Mouse (Mus musculus) forebrain, embryonic 14.5 days (tissue): ENCODE results near the gene Wfdc10. TPM values are rescaled to one million over a fixed set of nuclear protein-coding genes. Genes with fewer than 3 reads are reported as not detected.

Experiments
- ATAC-seq: fragments of 200-750 bp; cut with Nextera tagmentation; 2 replicates; pipeline ENCODE4 v1.8.0; 2017; ENCODE audit warnings: mild to moderate bottlenecking, moderate library complexity
- DNase-seq: peaks from one replicate; pipeline ENCODE4 v3.0.0-alpha.2; 2015; ENCODE audit warnings: low spot score
- H3K27ac ChIP-seq: fragments of 300-500 bp; sonication (generic); 2 replicates; pipeline ENCODE4 v1.5.1; 2014; ENCODE audit warnings: low read depth, mild to moderate bottlenecking, control low read depth, low read length, moderate library complexity
- H3K27me3 ChIP-seq: fragments of 300-500 bp; sonication (generic); replicated peaks from 2 replicates; pipeline ENCODE4 v1.6.1; 2014; ENCODE audit warnings: low read length, control low read depth, mixed read lengths; ENCODE audit not compliant: control insufficient read depth, insufficient read depth
- H3K36me3 ChIP-seq: fragments of 300-500 bp; sonication (generic); 2 replicates; pipeline ENCODE4 v1.6.1; 2014; ENCODE audit warnings: low read length, control low read depth; ENCODE audit not compliant: control insufficient read depth, insufficient read depth
- H3K4me1 ChIP-seq: fragments of 300-500 bp; sonication (generic); 2 replicates; pipeline ENCODE4 v1.6.1; 2014; ENCODE audit warnings: antibody characterized with exemption, low read length, control low read depth; ENCODE audit not compliant: control insufficient read depth, insufficient read depth
- H3K4me2 ChIP-seq: fragments of 300-500 bp; sonication (generic); 2 replicates; pipeline ENCODE4 v1.6.1; 2014; ENCODE audit warnings: mild to moderate bottlenecking, control low read depth, low read length
- H3K4me3 ChIP-seq: fragments of 300-500 bp; sonication (generic); 2 replicates; pipeline ENCODE4 v1.5.1; 2014; ENCODE audit warnings: low read depth, low read length, control low read depth
- H3K9ac ChIP-seq: fragments of 300-500 bp; sonication (generic); 2 replicates; pipeline ENCODE4 v1.6.1; 2014; ENCODE audit warnings: mild to moderate bottlenecking, low read length, control low read depth, moderate library complexity
- H3K9me3 ChIP-seq: fragments of 300-500 bp; sonication (generic); replicated peaks from 2 replicates; pipeline ENCODE4 v1.6.1; 2016; ENCODE audit warnings: low read length, control low read depth, mixed read lengths; ENCODE audit not compliant: control insufficient read depth
- whole genome bisulfite sequencing: fragments of 180-500 bp; shearing (Covaris S2); extraction: QIAGEN DNeasy Blood & Tissue Kit; methylation state at CpG from one replicate; pipeline ENCODE4 v1.1.7; 2014; 5-methylcytosine and 5-hydroxymethylcytosine counted together
- polyA plus RNA-seq: library from polyadenylated mRNA; unstranded; fragments of >200 nt; fragmentation: Nextera tagmentation; extraction: Ambion mirVana; gene quantifications from 2 replicates; pipeline ENCODE4 v1.2.1, GENCODE M21; 2014

Wfdc10 gene
- polyA plus RNA-seq, 1 experiment from 2014 or later, result not detected

DNA sequence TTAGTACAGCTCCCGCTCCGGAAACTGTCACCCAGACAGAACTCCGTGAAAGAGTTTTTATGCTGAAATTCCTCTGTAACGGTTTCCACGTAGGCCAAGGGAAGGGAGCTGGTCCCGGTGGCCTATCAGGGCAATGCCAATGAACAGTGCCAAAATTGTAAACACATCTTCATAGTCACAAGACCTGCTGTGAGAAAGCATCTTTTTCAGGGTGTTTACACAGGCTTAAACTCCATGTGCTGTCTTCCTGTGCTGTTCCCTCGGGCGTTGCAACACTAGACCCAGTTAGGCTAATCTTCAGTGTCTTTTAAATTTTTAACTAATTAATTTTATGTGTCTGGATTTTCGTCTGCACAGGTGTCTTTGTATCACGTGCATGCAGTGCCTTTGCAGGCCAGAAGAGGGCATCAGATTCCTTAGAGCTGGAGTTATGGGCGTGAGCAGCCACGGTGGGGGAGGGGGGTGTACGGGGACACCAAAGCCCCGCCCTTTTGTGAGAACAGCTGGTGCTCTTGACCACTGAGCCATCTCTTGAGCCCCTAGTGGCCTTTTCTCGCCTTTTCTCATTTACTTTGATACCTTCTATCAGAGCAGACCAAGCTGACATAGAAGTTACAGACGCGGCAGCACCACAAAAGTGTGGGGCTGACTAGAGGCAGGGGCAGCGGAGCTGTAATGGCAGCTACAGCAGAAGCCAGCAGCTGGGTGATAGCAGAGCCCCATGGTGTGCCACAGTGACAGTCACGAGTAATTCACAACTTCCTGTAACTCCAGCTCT, 23.2 kb downstream of the Wfdc10 start:
- H3K27me3 ChIP-seq, result no peaks in the 10 kb centered on the region
- no peaks in the 10 kb centered on the region for H3K9me3 ChIP-seq
- H3K4me3 ChIP-seq, result peak overlapping the region; percentile 16
- peak; percentile 77 for DNase-seq
- H3K4me1 ChIP-seq, result no peaks in the 10 kb centered on the region
- H3K9ac ChIP-seq, result no peak overlapping the region
- no peaks in the 10 kb centered on the region for H3K36me3 ChIP-seq
- peak; percentile 54; the same call in 1 of the 2 replicates for ATAC-seq
- peak overlapping the region; percentile 43 for H3K4me2 ChIP-seq
- no peak overlapping the region for H3K27ac ChIP-seq
- whole genome bisulfite sequencing, result 25% methylated on average over 19 of the region's 19 CpGs

DNA sequence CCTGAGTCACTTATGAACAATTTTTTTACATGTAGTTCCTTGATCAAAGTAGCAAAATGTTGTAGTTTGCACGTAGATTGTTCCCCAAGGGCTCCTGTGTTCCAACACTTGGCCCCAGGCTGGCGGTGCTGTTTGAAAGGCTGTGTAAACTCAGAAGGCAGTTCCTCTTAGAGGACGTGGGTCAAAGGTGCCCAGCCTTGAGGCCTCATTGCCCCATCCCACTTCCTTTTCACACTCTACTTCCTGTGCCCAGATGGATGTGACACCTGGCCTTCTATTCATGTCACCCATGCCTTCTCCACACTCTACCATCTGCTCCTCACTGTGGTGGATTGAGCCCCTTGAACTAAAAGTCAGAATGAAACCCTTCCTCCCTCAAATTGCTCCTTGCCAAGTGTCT, 24.1 kb downstream of the Wfdc10 start:
- Histone ChIP-seq H3K4me3 (no peak overlapping the region), H3K9me3 (no peaks in the 10 kb centered on the region), H3K27me3 (no peaks in the 10 kb centered on the region), H3K4me2 (no peak overlapping the region), H3K27ac (no peak overlapping the region), H3K36me3 (no peaks in the 10 kb centered on the region), H3K9ac (no peak overlapping the region), H3K4me1 (no peaks in the 10 kb centered on the region)
- DNase-seq (no peak), ATAC-seq (no peak)
- WGBS, result 61% methylated on average over 3 of the region's 3 CpGs

DNA sequence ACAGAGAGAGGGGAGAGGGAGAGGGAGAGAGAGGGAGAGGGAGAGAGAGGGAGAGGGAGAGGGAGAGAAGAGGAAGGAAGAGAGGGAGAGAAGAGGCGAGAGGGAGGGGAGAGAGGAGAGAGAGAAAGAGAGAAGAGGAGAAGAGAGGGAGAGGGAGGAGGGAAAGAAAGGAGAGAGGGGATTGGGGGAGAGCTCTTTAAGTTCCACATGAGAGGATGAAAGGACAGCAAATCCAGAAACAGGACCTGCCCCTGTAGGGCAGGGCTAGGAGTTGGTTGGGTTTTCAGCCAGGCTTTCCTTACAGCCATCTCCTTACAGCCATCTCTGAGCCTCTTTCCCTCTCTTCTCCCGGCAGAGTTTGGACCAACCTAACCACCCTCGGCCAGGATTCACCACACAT, 29.0 kb downstream of the Wfdc10 start, which contains the start of gene Wfdc13:
TSS of gene Wfdc13 (plus strand) at position 301 of the 400 bp plus-strand sequence.
- no peaks in the 10 kb centered on the region for H3K9me3 ChIP-seq
- H3K4me2 ChIP-seq, result no peak within 1 kb of the TSS
- no peak for ATAC-seq
- no peak within 1 kb of the TSS for H3K4me3 ChIP-seq
- H3K36me3 ChIP-seq, result no peaks in the 10 kb centered on the region
- no peaks in the 10 kb centered on the region for H3K27me3 ChIP-seq
- H3K9ac ChIP-seq, result no peak within 1 kb of the TSS
- no peak within 1 kb of the TSS for H3K27ac ChIP-seq
- no peak for DNase-seq
- H3K4me1 ChIP-seq, result no peaks in the 10 kb centered on the region
- WGBS, result 75% methylated on average over 3 of the region's 3 CpGs

DNA sequence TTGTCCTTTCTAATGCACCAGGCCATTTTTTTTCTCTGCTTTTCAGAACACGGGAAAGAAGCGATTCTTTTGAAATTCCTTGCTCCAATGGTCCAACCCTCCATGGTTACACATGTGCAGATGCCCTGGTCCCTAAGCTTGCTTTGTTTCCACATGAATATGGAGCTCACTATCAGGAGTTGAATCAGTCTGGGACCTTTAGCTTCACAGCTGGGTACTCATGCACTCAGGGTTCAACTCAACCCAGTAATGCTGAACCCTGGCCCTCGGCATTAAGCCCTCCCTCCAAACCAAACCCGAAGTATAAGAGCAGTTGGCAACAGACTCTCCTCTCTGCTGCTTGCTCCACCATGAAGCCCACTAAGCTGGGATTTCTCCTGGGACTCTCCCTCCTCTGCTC, 42.4 kb downstream of the Wfdc10 start, which contains the start of gene Spint4:
TSS of gene Spint4 (plus strand) at position 301 of the 400 bp plus-strand sequence.
- 77% methylated on average over 4 of the region's 4 CpGs for WGBS
- no peak within 1 kb of the TSS for H3K4me2 ChIP-seq
- no peaks in the 10 kb centered on the region for H3K27me3 ChIP-seq
- no peak within 1 kb of the TSS for H3K4me3 ChIP-seq
- no peak within 1 kb of the TSS for H3K27ac ChIP-seq
- DNase-seq, result no peak
- H3K36me3 ChIP-seq, result no peaks in the 10 kb centered on the region
- H3K9me3 ChIP-seq, result no peaks in the 10 kb centered on the region
- no peaks in the 10 kb centered on the region for H3K4me1 ChIP-seq
- H3K9ac ChIP-seq, result no peak within 1 kb of the TSS
- no peak for ATAC-seq

DNA sequence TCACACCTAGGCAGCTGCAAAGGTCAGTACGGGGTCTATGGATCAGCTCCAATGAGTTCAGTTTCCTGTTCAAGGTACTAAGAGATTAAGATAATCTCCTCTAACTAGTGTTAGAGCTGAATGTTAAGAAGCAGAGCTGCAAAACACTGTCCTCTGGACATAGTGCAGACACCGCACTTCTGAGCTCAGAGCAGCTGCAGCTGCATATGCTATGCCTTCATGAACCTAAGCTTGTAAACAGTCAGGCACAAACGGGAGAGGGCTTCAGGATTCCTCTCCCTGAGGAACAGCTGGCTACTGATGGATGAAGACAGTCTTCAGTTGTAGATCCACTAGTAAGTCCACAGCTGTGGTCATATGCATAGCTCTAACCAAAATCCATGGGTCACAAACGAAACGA, 45.1 kb downstream of the Wfdc10 start:
- no peak for ATAC-seq
- DNase-seq, result no peak
- Histone ChIP-seq H3K4me1 (no peaks in the 10 kb centered on the region), H3K36me3 (no peaks in the 10 kb centered on the region), H3K4me2 (no peak overlapping the region), H3K9me3 (no peaks in the 10 kb centered on the region), H3K9ac (no peak overlapping the region), H3K27ac (no peak overlapping the region), H3K27me3 (no peaks in the 10 kb centered on the region), H3K4me3 (no peak overlapping the region)
- 85% methylated on average over 5 of the region's 5 CpGs for WGBS

DNA sequence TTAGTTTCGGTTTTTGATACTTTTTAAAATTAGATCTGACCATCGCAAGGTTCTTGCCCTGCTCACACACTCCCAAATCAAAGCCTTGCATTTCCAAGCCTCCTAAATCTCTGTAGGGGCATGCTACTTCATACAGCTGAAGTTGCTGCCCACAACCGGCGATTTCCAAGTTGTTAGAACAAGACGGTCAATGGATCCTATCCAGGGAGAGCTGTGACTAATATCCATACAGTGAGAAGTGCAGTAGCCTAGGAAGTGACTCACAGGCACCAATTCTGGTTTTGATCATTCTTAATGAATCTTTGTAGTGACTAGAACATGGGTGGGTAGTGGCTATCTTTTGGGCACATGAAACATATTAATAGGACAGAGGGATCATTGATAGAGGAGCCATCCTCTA, 45.9 kb downstream of the Wfdc10 start:
- Histone ChIP-seq H3K4me3 (no peak overlapping the region), H3K9me3 (no peaks in the 10 kb centered on the region), H3K36me3 (no peaks in the 10 kb centered on the region), H3K27me3 (no peaks in the 10 kb centered on the region), H3K9ac (no peak overlapping the region), H3K4me2 (no peak overlapping the region), H3K4me1 (no peaks in the 10 kb centered on the region), H3K27ac (no peak overlapping the region)
- 95% methylated on average over 5 of the region's 5 CpGs for WGBS
- ATAC-seq (no peak), DNase-seq (no peak)

DNA sequence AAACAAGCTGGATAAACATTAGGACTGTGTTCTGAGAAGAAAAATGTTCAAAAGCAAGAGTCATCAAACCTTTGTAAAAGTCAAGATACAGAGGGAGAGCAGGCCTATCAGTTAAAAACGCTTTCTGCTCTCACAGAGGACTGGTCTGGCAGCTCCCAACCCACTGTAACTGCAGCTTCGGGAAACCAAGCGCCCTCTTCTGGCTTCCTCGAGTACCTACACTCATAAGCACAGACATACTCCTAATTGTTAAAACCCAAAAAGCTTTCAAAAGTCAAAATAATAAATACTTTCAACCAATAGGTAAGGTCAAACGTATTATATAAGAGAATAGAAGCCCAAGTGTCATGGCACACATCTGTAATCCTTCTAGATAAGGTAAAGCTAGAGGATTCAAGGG, 48.4 kb downstream of the Wfdc10 start:
- H3K27me3 ChIP-seq, result no peaks in the 10 kb centered on the region
- no peak for DNase-seq
- no peak overlapping the region for H3K4me2 ChIP-seq
- ATAC-seq, result no peak
- no peaks in the 10 kb centered on the region for H3K4me1 ChIP-seq
- 80% methylated on average over 5 of the region's 5 CpGs for WGBS
- H3K9ac ChIP-seq, result no peak overlapping the region
- H3K27ac ChIP-seq, result no peak overlapping the region
- no peaks in the 10 kb centered on the region for H3K9me3 ChIP-seq
- no peaks in the 10 kb centered on the region for H3K36me3 ChIP-seq
- H3K4me3 ChIP-seq, result no peak overlapping the region

DNA sequence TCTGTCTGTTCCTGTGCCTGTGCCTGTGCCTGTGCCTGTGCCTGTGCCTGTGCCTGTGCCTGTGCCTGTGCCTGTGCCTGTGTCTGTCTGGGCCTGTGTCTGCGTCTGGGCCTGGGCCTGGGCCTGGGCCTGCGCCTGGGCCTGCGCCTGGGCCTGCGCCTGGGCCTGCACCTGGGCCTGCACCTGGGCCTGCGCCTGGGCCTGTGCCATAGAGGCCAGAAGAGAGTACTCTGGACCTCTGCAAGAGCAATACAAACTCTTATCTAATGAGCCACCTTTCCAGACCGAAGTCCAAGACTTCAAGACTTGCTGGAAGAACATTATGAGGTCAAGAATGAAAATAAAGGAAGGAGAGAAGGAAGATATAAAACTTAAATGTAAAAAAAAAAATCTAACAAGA, 49.5 kb downstream of the Wfdc10 start:
- Histone ChIP-seq H3K9ac (no peak overlapping the region), H3K4me3 (no peak overlapping the region), H3K4me1 (no peaks in the 10 kb centered on the region), H3K36me3 (no peaks in the 10 kb centered on the region), H3K27me3 (no peaks in the 10 kb centered on the region), H3K4me2 (no peak overlapping the region), H3K27ac (no peak overlapping the region), H3K9me3 (no peaks in the 10 kb centered on the region)
- no peak for ATAC-seq
- DNase-seq, result no peak
- 94% methylated on average over 6 of the region's 6 CpGs for WGBS

DNA sequence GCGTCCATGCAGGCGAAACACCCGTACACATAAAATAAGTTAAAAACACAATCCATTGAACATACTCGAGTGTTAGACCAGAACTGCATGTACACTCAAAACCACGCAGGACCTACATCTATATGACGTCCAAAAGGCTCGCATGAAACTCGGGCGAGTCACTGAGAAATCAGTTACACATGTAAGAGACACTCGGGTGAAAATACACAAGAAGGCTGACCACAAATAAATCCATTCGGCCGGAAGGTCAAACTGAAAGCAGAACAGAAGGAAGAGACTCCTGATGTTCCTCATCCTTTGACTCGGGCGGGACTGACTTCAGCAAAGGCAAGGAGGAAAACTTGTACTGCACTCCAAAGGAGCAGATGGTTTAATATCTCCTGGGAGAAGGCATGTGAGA, 50.1 kb downstream of the Wfdc10 start:
- ATAC-seq, result no peak
- no peaks in the 10 kb centered on the region for H3K27me3 ChIP-seq
- no peak overlapping the region for H3K9ac ChIP-seq
- H3K4me3 ChIP-seq, result no peak overlapping the region
- 91% methylated on average over 14 of the region's 14 CpGs for WGBS
- no peaks in the 10 kb centered on the region for H3K9me3 ChIP-seq
- no peak overlapping the region for H3K27ac ChIP-seq
- H3K4me2 ChIP-seq, result no peak overlapping the region
- H3K36me3 ChIP-seq, result no peaks in the 10 kb centered on the region
- no peaks in the 10 kb centered on the region for H3K4me1 ChIP-seq
- no peak for DNase-seq
